Mouse (Mus musculus) monocyte, adult 2 months (primary cell): ENCODE measurements at regions not wholly inside any gene's neighbourhood (a gene's known extent, or its start where the extent isn't known, plus 50 kb on each side); places are given as distances from the start of the nearest gene placed in this dataset.
"Not testable (repeated sequence)": the region's sequence is repeated elsewhere in the genome, so short reads cannot be mapped to it uniquely, and the experiment has no call there.

ENCODE experiments used
- DNase-seq, 2 experiments: peaks; one replicate each; pipeline ENCODE4 v3.0.0; 2022; ENCODE audit warnings: low spot score in 2 of 2, low read depth in 1 of 2

DNA sequence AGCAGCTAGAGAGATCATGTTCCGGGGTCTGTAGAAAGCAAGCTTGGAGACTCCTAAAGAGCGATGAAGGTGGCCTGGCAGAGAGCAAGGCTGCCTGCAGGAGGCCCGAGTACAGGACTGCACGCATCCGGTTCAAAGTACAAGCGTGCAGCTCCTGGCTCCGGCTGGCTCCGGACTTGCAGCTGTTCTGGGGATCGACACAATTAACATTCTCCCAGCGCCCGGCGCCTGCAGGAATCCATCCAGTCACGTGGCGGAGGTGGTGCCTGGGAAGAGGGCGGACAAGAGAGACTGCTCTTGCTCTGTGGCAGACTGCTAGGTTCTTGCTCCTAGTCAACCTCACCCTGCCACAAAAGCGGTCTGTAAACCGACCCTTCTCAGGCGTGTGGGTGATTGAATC, 86.9 kb downstream of the Bdh1 start:
- DNase-seq, result no peak

DNA sequence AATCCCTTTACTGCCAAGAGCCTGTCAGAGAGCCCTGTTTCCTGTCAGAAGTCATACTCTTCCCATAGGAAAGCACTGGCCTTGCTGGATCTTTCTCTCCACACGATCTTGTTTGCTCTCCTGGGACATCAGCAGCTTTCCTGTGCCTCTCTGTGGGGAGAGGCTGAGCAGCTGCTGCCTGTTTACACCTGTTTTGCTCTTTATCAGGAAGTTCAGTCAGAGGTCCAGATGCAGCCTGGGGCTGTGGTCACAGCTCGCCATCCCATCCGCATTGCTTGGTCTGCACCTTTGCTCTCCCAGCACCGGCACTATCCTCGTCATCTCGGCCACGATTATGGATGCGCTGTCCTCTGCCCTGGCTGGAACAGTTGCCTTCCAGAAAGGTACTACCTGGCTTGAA, 88.0 kb downstream of the Bdh1 start:
- no peak for DNase-seq

DNA sequence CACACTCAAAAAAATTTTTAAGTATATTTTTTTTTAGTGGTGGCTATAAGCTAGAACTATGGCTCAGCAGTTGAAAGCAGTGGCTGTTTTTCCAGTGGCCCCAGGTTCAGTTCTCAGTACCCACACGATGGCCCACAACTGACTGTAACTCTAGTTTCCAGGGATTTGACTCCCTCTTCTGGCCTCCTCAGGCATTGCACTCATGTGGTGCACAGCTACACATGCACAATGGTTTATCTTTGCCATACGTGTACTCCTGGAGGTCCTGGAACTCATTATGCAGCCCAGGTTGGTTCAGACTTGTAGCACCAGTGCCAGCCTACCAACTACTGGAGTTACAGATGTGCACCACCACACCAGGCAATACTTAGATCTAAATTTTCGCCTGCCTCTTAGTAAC, 96.7 kb downstream of the Bdh1 start:
- DNase-seq, result no peak

DNA sequence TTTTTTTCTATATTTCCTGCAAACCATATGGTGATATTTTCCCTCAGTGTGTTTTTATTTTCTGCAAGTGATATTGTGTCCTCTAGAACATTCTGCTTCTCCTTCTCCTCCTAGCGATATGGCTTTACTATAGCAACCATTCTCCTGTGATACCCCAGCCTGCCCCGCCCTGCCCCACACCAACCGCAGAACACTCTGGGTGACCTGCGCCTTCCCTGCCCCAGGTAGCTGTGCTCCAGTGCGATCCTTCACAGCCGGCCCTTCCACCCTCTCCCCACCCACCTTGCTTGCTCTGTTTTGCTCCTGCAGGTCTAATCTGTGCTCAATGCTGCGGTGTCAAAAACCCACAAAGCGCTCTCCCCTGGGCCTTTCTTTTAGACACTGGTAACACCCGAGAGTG, 98.0 kb downstream of the Bdh1 start:
- DNase-seq, result no peak

DNA sequence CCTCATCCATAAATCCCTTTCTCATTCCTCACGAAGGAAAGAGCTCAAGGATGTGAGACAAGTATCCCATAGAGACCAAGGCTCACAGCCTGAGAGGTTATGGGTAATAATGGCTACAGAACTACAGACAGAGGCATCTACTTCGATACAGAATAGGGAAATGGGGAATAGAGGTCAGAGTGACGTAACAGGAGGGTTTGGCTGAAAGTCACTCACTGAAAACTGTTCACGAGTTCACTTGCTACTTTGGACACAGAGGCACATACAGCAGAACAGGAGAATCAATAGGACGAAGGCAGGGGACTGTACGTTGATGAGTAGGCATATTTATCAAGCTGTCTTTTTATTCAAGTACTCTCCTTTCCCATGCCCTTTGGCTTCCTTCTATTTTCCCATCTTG, 99.7 kb downstream of the Bdh1 start:
- DNase-seq, result no peak

DNA sequence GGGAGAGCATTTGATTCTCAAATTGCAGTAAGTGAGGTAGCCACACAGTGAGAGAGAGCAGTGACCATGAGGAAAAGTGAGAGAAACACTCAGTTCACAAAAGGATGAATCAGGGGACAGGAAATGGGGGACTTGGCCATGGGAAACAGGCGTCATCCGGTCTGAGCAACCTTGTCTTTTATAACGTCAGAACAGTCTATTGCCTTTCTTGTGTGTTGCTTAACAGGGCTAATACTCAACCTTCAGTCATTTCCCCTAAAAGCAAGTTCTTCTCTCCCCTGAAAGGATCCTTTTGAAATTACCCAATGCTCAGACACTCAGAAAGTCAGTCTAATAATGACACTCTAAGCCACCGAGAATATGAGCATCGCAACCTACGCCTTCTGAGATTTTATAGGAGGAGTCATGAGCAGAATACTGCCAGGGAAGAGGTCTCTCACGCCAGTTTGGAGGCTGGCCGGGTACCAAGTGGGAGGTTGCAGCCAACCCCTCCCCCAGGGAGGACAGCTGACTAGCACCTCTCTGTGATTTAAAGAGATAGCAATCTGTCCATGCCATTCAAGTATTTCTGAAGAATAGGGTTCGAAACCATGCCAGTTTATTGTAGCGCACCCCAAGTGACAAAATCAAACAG, 104.7 kb downstream of the Bdh1 start:
- DNase-seq, result no peak

DNA sequence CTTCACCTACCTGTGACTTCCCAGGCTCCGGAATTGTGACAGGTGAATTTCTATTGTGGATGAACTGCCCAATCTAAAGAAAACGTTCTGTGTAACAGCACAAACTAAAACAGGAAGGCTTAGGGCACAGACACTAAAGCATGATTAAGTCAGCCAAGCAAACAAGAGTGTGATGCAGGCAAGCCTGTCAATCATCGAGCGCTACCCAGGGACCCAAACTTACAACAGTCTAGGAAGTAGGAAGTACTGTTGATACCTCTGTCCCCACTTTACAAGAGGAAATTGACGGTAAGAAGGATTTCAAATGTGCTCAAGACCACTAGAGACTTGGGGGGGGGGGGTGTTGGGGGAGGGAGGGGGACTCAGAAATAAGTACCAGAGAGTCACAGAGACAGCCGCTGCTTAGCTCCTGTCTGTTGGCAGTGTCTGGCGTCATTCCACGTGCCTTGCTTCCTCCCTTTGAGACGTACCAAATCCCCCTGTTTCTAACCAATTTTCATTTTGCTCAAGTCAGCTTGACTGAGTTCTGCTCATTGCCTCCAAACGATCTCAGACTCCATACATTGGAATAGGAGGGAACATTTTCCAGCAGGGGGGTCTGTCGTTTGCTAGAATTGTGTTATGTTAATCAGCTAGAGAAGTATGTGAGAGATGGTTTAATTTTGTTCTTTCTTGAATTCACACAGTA, 106.7 kb downstream of the Bdh1 start:
- no peak for DNase-seq

DNA sequence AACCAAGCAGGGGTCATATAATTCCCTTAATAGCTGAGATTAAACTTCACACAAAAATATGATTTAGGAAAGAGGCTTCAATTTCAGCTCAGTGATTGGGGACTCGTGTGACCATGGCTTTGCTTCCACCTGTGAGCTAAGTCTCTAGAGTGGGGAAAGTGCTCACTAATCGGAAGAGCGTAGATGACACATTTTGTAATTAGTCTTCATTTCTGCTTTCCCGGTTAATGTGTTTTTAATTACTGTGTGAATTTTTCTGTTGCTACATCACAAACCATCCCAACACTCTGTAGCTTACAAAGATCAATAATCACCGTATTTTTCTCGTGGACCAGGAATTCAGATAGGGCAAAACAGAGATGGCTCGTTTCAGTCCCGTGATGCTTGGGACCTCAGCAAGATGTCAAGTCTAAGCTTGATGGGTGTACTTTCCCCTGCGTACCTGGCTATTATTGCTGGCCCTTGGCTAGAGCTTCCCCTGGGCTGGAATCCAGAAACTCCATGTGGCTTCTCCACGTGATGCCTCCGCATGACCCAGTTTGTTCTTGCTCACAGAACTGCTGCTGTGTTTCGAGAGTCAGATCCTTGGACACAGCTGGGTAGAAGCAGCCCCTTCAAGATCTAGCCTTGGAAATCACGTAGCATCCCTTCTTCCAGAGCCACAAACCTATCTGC, 107.3 kb downstream of the Bdh1 start:
- no peak for DNase-seq

DNA sequence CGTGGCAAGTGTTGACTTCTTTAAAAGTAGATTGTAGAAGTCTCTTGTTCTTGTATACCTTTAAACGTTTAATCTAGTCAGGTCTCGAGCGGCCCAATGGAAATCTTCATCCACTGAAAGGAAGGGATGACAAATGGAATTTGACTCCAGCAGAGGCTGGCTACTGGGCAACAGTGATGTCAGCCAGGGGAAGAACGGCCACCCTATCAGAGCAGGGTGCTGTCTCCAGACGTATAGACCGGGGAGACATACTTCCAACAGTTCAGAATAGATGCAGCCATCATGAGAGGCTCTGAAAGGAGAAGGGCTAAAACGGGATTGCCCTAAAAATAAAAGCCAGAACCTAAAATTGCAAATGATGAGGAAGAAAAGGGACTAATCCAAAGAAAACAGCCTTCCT, 108.0 kb downstream of the Bdh1 start:
- no peak for DNase-seq

DNA sequence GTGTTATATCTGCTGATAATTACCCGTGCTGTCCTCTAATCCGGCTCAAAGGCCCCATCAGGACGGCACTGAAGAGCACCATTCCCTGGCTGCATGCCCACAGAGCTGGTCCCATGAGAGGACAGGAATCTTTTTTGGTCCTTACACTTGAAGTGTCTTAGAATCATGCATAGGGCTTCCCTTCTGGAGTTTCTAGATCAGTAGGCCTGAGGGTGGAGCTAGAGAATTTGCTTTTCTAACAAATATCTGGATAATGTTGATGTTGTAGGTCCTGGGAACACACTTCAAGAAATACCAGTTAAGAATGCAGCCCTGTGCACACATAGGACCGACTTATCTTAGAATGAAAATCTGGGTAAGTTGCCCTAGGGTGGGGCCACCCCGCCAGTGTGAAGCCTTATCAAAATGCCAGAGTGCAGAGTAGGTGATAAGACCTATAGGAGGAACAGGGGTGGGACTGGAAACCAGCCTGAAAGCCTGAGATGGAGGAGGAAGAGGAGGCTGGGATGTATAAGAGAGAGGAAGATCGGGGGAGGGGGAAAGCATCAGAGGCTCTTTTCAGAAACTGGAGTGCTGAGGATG, 111.2 kb downstream of the Bdh1 start:
- DNase-seq, result no peak

DNA sequence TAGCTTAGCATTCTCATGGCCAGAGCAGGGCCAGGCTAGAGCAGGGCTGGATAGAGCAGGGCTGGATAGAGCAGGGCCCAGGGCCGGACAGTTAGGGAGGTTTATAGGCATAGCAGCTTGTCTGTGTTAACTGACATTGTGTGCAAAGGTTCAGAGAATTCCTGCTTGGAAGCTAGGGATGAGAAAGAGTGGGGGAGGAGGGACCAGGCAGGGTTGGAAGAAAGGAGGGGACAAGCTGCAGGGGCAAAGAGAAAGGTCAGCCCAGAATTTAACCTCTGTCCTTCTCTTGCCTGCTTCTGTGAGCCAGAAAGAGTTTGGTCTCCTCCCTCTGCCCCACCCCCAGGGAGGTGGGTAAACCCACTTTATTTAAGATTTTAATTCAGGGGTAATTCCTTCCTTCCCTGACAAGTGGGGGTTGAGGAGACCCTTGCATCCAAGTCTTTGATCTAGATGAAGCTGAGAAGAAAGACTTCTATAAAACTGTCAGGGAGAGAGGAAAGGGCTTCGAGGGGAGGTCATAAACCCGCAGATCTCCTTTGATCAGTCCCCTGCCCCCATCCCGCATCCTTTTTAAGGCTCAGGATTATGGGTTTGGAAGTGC, 112.9 kb downstream of the Bdh1 start:
- DNase-seq, result no peak

DNA sequence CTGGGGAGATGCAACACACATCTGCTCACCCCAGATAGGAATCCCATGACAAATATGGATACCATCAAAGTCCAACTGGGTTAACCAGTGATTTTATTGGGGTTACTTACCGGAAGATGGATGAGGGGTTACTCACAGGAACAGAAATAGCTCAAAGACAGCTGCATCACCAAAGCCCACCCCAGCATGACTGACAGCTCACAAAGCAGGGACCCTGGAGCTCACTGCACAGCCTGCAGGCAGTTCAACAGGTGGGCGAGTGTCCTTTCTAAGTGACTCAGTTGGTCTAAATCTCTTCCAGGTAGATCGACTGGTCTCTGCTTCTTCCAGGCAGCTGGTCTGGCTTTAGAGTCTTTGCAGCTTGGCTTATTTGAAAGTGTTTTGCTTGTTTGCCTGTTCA, 114.2 kb downstream of the Bdh1 start:
- DNase-seq, result no peak

DNA sequence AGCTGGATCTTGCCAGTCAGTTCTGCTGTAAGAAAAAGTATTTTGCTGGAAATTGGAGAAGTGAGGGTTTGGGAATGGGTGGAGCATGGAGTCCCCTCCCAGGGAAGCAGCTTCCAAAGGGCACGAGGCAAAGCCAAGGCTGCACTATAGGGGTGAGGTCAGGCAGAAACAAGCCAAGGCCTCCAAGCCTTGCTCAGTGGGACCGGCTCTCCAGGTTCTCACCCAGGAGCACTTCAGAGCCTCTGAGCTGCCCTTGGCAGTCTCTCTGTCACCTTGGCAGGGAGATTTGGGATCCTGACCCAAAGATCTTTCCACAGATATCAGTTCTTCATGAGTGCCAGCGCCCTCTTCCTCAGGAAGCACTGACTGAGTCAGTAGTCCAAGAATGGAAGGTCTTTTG, 116.5 kb downstream of the Bdh1 start:
- no peak for DNase-seq

DNA sequence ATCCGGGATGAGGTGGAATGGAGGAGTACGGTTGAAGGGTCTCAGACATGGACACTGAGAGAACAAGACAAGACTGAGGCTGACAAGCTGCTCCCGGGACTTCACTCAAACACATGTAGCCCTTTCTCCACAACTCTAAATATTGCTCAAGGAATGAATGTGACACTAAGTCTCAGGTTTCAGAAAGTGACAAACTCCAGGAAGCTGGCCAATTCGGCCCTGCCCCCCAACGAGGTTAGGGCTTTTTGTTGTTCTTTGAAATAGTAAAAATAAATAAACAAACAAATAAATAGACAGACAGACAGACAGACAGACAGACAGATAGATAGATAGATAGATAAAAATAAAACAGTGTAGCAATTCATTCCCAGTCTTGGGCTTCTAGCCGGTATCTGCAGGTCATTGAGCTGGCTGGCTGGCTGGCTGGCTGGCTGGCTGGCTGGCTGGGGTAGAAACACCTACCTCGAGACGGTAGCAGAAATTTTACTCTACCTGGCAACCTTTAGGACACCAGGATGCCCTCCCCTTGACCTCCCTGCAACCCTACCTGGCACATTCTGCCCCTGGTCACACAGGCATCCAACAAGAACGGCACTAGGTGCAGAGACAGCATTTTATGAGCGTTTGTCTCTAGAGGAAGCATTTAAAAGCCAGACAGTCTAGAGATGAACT, 119.6 kb upstream of the Dlg1 start:
- no peak for DNase-seq

DNA sequence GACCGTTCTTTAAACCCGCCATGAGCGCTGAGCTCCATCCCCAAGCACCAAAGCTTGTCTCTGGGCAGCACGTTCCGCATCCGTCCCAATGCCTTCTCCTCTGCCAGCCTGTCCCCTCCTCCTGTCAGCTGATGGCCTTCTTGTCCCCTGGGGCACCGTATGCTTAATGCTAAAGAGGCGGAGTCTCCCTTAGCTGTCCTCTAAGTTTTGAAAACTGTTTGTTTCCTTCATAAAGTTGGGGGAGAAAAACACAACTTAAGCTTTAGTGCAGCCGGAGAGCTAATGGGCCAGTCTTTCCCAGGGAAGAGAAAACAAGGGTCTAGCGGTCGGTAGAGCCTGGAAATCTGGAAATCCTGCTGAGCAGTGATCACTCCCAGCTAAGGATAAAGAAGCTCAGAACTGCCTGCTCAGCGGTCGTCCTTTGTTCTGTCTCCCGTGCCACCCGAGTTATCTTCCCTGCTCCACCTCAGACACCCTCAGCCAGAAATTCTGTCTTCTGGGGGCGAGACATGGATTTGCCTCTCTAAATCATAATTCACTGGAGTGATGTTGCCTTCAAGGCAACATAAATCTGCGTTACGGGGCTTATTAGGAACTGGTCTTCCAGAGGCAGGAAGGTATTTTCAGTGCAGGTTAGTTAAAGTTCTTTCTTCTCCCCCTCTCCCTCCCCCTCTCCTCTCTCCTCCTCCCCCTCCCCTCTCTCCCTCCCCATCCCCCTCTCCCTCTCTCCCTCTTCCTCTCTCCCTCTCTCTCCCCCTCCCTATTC, 117.0 kb upstream of the Dlg1 start:
- DNase-seq, result no peak

DNA sequence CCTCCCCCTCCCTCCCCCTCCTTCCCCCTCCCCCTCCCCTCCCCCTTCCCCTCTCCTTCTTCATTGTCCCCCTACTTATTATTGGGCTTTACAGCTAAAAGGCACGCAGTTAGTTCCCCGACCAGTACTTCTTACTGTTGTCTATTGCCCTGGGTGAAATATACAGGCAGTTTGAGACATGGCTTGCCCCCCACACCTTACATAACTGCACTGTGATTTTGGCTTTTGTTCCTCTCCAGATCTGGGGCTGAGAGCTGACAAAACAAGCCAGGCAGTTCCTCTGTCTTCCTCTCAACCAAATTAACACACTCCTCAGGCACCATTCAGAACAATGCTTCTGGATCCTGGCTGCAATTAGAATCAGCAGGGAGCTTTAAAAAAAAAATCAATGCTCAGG, 116.4 kb upstream of the Dlg1 start:
- DNase-seq, result no peak

DNA sequence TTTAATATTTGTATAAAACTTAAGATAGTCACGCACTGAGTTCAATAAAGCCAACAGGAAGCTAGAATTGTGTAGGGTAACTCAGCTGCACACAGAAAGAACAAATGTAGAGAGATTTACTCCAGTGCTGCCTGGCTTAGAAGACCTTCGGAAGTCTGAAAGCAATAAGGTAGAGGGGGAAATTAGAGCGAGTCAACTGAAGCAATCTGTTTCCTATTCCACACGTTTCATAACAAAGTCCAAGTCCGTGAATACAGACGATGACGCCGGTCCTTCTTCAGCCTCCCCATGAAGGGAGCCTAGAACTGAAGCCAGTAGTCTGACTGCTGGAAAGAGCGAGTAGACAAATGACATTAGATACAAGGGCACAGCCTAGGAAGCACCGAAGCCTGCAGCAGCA, 115.9 kb upstream of the Dlg1 start:
- DNase-seq, result no peak

DNA sequence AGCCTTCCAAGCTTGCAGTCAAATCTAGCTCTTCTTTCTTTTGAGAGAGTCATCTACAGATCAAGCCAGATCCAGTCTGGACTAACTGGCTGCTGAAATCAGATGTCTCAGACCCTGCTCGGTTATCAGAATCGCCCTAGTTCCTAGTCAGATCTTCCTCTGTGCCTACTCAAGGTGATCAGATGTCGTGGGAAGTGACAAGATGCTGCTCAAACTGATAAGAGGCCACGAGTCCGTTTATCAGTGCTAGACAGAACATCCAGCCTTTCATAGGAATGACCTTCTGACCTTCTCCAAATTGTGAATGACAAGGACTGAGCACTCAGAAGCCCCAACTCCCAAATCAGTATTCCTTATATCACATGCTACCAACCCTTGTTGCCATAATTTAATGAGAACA, 113.3 kb upstream of the Dlg1 start:
- DNase-seq, result no peak

DNA sequence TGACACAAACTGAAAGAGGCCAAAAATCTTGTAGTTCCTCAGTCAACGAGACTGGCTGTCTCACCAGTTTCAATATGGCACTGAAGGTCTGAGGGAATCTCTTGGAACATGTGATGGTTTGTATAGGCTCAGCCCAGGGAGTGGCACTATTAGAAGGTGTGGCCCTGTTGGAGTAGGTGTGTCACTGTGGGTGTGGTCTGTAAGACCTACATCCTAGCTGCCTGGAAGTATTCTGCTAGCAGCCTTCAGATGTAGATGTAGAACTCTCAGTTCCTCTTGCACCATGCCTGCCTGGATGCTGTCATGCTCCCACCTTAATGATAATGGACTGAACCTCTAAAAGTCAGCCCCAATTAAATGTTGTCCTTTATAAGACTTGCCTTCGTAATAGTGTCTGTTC, 112.7 kb upstream of the Dlg1 start:
- not testable (repeated sequence) for DNase-seq

DNA sequence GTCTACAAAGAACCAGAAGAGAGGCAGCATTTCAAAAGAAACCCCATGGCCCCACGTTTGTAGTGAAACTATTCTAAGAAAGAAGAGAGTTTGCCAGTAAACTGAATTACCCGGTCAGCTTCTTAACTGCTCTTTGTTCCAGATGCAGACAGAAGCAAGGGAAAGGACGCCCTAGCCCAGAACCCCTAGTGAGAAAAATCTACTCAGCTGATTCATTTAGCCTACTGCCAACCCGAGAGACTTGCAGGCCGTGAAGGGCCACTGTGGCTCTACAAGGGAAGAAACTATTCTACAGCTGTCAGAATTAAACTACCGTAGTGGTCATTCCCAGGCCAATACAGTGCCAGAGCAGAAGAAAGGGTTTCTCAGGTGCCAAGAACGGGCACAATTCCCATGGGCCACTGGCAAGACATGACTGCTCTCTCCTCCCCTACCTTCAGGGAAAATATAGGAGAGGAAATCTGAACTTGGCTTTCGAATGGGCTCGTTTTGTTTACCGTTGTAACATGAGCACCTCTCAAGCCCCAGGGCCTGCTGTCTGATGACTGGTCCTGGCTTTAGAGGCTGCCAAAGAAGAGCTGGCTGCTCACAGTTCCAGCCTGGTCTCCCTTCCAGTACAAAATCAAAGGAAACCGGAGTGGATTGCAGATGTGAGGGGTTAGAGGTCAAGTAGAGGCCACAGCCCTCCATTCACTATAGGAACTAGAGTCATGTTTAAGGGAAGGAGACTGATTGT, 111.7 kb upstream of the Dlg1 start:
- no peak for DNase-seq
